Mouse (Mus musculus) CH12.LX (cell line): ENCODE results near the gene Klc1. TPM values are rescaled to one million over a fixed set of nuclear protein-coding genes. Genes with fewer than 3 reads are reported as not detected.

ENCODE experiments used
- DNase-seq: peaks from one replicate; pipeline ENCODE4 v3.0.0-alpha.2; 2013; ENCODE audit errors: extremely low read depth
- H3K27ac ChIP-seq: 2 replicates; pipeline ENCODE4 v1.5.1; 2012; ENCODE audit warnings: low read depth, mild to moderate bottlenecking, control low read depth, moderate library complexity; ENCODE audit not compliant: insufficient read depth
- H3K27me3 ChIP-seq: replicated peaks from 2 replicates; pipeline ENCODE3; 2012; ENCODE audit warnings: inconsistent platforms
- H3K36me3 ChIP-seq, 2 experiments: replicated peaks in 1 of 2; 2 replicates each; pipeline versions ENCODE3 to v1.6.1; 2012; ENCODE audit warnings: inconsistent platforms in 1 of 2, low read length in 1 of 2, mild to moderate bottlenecking in 1 of 2, mixed read lengths in 1 of 2, moderate library complexity in 1 of 2; ENCODE audit not compliant: control insufficient read depth in 1 of 2, insufficient read depth in 1 of 2
- H3K4me1 ChIP-seq, 2 experiments: 2 replicates each; pipeline ENCODE4 v1.6.1; 2012; ENCODE audit warnings: inconsistent platforms in 1 of 2, moderate library complexity in 1 of 2; ENCODE audit not compliant: insufficient read depth in 2 of 2, control insufficient read depth in 1 of 2
- H3K4me2 ChIP-seq: 2 replicates; pipeline ENCODE4 v1.6.1; 2012; ENCODE audit warnings: low read depth, mild to moderate bottlenecking, control low read depth; ENCODE audit not compliant: poor library complexity, insufficient read depth, severe bottlenecking
- H3K4me3 ChIP-seq, 3 experiments: fragments of 150-350 bp in 1 of 3; sonication (generic) in 1 of 3; replicated peaks in 1 of 3; 2 replicates each; pipeline versions ENCODE3 to v1.5.1; 2011 to 2012; ENCODE audit warnings: low read depth in 2 of 3, low read length in 2 of 3, mild to moderate bottlenecking in 2 of 3, moderate library complexity in 2 of 3, control low read depth in 1 of 3, improper control_type of control experiment in 1 of 3, inconsistent platforms in 1 of 3, mixed read lengths in 1 of 3; ENCODE audit not compliant: poor library complexity in 1 of 3
- H3K79me2 ChIP-seq: replicated peaks from 2 replicates; pipeline ENCODE4 v1.6.1; 2012; ENCODE audit warnings: mild to moderate bottlenecking, moderate library complexity; ENCODE audit not compliant: control insufficient read depth, poor library complexity, insufficient read depth, severe bottlenecking; ENCODE audit errors: extremely low read depth
- H3K9ac ChIP-seq: 2 replicates; pipeline ENCODE4 v1.6.1; 2012; ENCODE audit warnings: low read depth, mild to moderate bottlenecking, control low read depth, moderate library complexity; ENCODE audit not compliant: insufficient read depth
- H3K9me3 ChIP-seq: replicated peaks from 2 replicates; pipeline ENCODE3; 2012; ENCODE audit warnings: low read length, inconsistent platforms, mixed read lengths
- BHLHE40 ChIP-seq: IDR thresholded peaks from 2 replicates; pipeline ENCODE4 v1.6.1; 2011; ENCODE audit warnings: mild to moderate bottlenecking, low read depth, low read length, improper control_type of control experiment
- EP300 ChIP-seq: IDR thresholded peaks from 2 replicates; pipeline ENCODE4 v1.6.1; 2011; ENCODE audit warnings: low read length, improper control_type of control experiment
- ETS1 ChIP-seq: conservative IDR thresholded peaks from 2 replicates; pipeline ENCODE4 v1.6.1; 2012; ENCODE audit warnings: low read depth, mild to moderate bottlenecking, inconsistent platforms, low read length, improper control_type of control experiment, moderate library complexity
- HCFC1 ChIP-seq: IDR thresholded peaks from 2 replicates; pipeline ENCODE4 v1.6.1; 2012; ENCODE audit warnings: low read depth, mild to moderate bottlenecking, inconsistent platforms, low read length, improper control_type of control experiment
- KAT2A ChIP-seq: IDR thresholded peaks from 2 replicates; pipeline ENCODE4 v1.6.1; 2012; ENCODE audit warnings: low read length, improper control_type of control experiment, inconsistent platforms; ENCODE audit not compliant: insufficient replicate concordance
- MYC ChIP-seq: IDR thresholded peaks from 2 replicates; pipeline ENCODE4 v1.6.1; 2011; ENCODE audit warnings: low read depth, mild to moderate bottlenecking, improper control_type of control experiment, low read length
- NRF1 ChIP-seq: IDR thresholded peaks from 2 replicates; pipeline ENCODE4 v1.6.1; 2014; ENCODE audit warnings: low read depth, mild to moderate bottlenecking, inconsistent platforms, low read length, improper control_type of control experiment, moderate library complexity
- PAX5 ChIP-seq: IDR thresholded peaks from 2 replicates; pipeline ENCODE4 v1.6.1; 2012; ENCODE audit warnings: low read length, inconsistent platforms, mixed read lengths
- POLR2A ChIP-seq: IDR thresholded peaks from 2 replicates; pipeline ENCODE4 v1.6.1; 2011; ENCODE audit warnings: low read depth, mild to moderate bottlenecking, improper control_type of control experiment, low read length
- RCOR1 ChIP-seq: conservative IDR thresholded peaks from 2 replicates; pipeline ENCODE4 v1.6.1; 2012; ENCODE audit warnings: low read depth, mild to moderate bottlenecking, inconsistent platforms, low read length, improper control_type of control experiment
- TBP ChIP-seq: conservative IDR thresholded peaks from 2 replicates; pipeline ENCODE4 v1.6.1; 2011; ENCODE audit warnings: low read depth, low read length, improper control_type of control experiment
- USF2 ChIP-seq: conservative IDR thresholded peaks from 2 replicates; pipeline ENCODE4 v1.6.1; 2011; ENCODE audit warnings: low read depth, low read length, improper control_type of control experiment
- ZC3H11A ChIP-seq: IDR thresholded peaks from 2 replicates; pipeline ENCODE4 v1.6.1; 2012; ENCODE audit warnings: low read depth, mild to moderate bottlenecking, inconsistent platforms, low read length, improper control_type of control experiment
- dilution Hi-C: fragments of 300-500 bp; cut with MboI; formaldehyde crosslinking; loops from 2 replicates; pipeline ENCODE4 v1.14.3; 2020; ENCODE audit warnings: low sequenced_read_pairs; ENCODE audit not compliant: extremely low pct_unique_long_range_greater_than_20kb, extremely low pct_ligation_motif_present
- in situ Hi-C: fragments of 300-500 bp; cut with MboI; formaldehyde crosslinking; loops from 3 replicates; pipeline ENCODE4 v1.14.3; 2019; ENCODE audit warnings: low sequenced_read_pairs, low pct_ligation_motif_present, low pct_unique_long_range_greater_than_20kb, mixed read lengths
- polyA plus RNA-seq: library from polyadenylated mRNA; unstranded; fragments of >175 nt; gene quantifications from 2 replicates; pipeline ENCODE4 v1.2.1, GENCODE M21; 2012; ENCODE audit warnings: low read depth; ENCODE audit not compliant: insufficient read length
- total RNA-seq, 2 experiments: library from RNA; depleted of rRNA; stranded (reverse); fragments of 300-350 nt in 1 of 2; fragments of >200 nt in 1 of 2; gene quantifications; 2 replicates each; pipeline ENCODE4 v1.2.3; 2012 to 2014

The Klc1 gene
- total and polyA plus RNA-seq, 3 experiments: 45.6 to 77.0 (median 55.1) TPM

- Histone ChIP-seq H3K27me3 (no peaks in the 10 kb centered on the region), H3K36me3 (peaks cover 39 to 84% of the 10 kb centered on the region in 2 experiments), H3K4me2 (peak overlapping the region; percentile 24), H3K27ac (peak overlapping the region; percentile 83), H3K9ac (no peak overlapping the region)
- no peak for DNase-seq
- peak; percentile 79 for TF ChIP-seq BHLHE40
- TF ChIP-seq NRF1: no peak
- 0 out of 2 replicates have a peak, but pooled peaks have one; percentile 46 for TF ChIP-seq ETS1
- no peak for TF ChIP-seq MYC
- TF ChIP-seq USF2: 0 out of 2 replicates have a peak, but pooled peaks have one; percentile 17
- TF ChIP-seq, all 38 proteins: peak for 3
- dilution Hi-C loops (no loop called here), in situ Hi-C loops (loop anchor here (5.0 kb wide), 1 partner anchor 42 kb away; no protein-coding TSS in a partner anchor)
- no peaks in the 10 kb centered on the region for H3K9me3 ChIP-seq
- H3K79me2 ChIP-seq: no peaks in the 10 kb centered on the region; the same call in 1 of the 2 replicates
- H3K4me1 ChIP-seq: peaks cover 31 to 84% of the 10 kb centered on the region in 2 experiments
- H3K4me3 ChIP-seq: peak overlapping the region in 1 of 3 experiments; percentile 4
Measured at GRCm38 (mm10) chr12:111795180-111795895, 36.7 kb downstream of the Klc1 start.

- Histone ChIP-seq H3K27ac (no peak overlapping the region), H3K9me3 (no peaks in the 10 kb centered on the region), H3K4me3 (no peak overlapping the region), H3K36me3 (peaks cover 41 to 84% of the 10 kb centered on the region in 2 experiments), H3K4me2 (no peak overlapping the region), H3K9ac (no peak overlapping the region), H3K27me3 (no peaks in the 10 kb centered on the region), H3K4me1 (peaks cover 26 to 65% of the 10 kb centered on the region in 2 experiments), H3K79me2 (no peaks in the 10 kb centered on the region)
- dilution Hi-C loops: no loop called here
- in situ Hi-C loops: loop anchor here (5.0 kb wide), 1 partner anchor 40 kb away; no protein-coding TSS in a partner anchor
- TF ChIP-seq PAX5: no peak
- TF ChIP-seq RCOR1: no peak
- no peak for TF ChIP-seq ZC3H11A
- TF ChIP-seq KAT2A: no peak
- TF ChIP-seq TBP: no peak
- no peak for TF ChIP-seq HCFC1
- no peak for TF ChIP-seq EP300
- no peak for TF ChIP-seq POLR2A
- DNase-seq: no peak
Measured at GRCm38 (mm10) chr12:111797251-111797650, 38.6 kb downstream of the Klc1 start.
